Mouse (Mus musculus) splenic B cell, adult 2 months (primary cell): Measurements from ENCODE around the gene Ptpn7.

Source experiments
- DNase-seq: peaks from one replicate; pipeline ENCODE4 v3.0.0-alpha.2; 2011; ENCODE audit warnings: low read depth, low spot score
- H3K27me3 ChIP-seq: 2 replicates; pipeline ENCODE4 v1.6.1; 2012; ENCODE audit warnings: mild to moderate bottlenecking, low read length, moderate library complexity, mixed read lengths; ENCODE audit not compliant: control insufficient read depth, poor library complexity, insufficient read depth, severe bottlenecking
- H3K36me3 ChIP-seq: 2 replicates; pipeline ENCODE4 v1.6.1; 2012; ENCODE audit warnings: mild to moderate bottlenecking, low read length, moderate library complexity, mixed read lengths; ENCODE audit not compliant: control insufficient read depth, poor library complexity, insufficient read depth, severe bottlenecking

Ptpn7 gene

DNA sequence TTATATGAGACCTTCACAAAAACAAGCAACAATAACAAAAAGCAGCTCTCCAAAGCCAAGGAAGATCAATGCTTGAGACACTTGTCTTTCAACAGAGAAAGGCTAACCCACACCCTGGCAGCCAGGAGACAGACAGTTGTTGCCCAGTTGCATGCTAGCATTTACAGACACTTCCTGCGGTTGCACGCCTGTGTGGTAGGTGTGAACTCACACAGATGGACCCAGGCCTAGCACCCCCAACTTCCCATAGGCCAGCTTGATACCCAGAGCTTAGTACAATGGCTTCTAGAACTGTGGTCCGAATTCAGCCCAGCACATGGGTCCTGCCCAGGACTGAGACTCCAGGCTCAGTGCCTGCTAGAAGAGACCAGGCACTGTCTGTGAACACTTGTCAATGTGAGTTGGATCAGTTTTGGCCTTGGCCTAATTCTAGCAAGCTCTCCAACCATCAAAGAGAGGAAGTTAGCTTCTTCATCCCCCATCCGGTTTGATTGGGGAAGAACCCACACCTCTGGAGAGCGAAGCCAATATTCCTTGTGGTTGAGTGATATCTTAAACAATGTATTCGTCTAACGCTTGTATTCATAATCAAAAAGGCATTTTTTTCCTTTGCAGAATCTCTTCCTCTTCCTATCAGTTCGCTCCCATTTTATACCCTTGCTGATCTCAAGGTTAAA, 2.7 kb downstream of the Ptpn7 start:
- no peak for DNase-seq
- Histone ChIP-seq H3K27me3 (no peaks in the 10 kb centered on the region), H3K36me3 (peaks cover 15% of the 10 kb centered on the region)

DNA sequence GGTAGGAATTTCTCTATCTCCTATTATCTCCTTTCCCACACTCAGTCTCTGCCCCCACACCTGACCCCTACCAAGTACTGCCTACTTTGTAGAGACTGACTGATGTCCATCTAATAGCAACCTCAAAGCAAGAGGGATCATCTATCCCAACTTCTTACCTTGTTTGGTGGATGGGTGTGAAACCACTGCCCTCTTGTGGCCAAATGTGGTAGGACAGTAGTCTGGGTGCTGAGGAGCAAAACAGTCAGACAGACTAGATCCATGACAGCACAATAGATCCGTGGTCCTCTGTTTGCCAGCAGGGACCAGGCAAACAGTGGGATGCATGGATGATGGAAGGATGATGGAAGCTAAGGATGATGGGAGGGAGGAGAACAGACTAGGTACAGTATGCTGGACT, 4.0 kb downstream of the Ptpn7 start:
- DNase-seq, result peak; percentile 90
- H3K27me3 ChIP-seq, result no peaks in the 10 kb centered on the region

GRCm38 (mm10) chr1:135139906-135140305, 7.4 kb downstream of the Ptpn7 start:
- DNase-seq, result peak; percentile 29
- Histone ChIP-seq H3K36me3 (peaks cover 24% of the 10 kb centered on the region), H3K27me3 (no peaks in the 10 kb centered on the region)

More for the DNA sequence above, 4.0 kb downstream of the Ptpn7 start:
- H3K36me3 ChIP-seq, result peaks cover 17% of the 10 kb centered on the region

- H3K36me3 ChIP-seq, result peaks cover 20% of the 10 kb centered on the region
- no peak for DNase-seq
- H3K27me3 ChIP-seq, result no peaks in the 10 kb centered on the region
Observed at GRCm38 (mm10) chr1:135142452-135142851, 10.0 kb downstream of the Ptpn7 start.

GRCm38 (mm10) chr1:135143940-135144339, 11.4 kb downstream of the Ptpn7 start:
- no peaks in the 10 kb centered on the region for H3K27me3 ChIP-seq
- DNase-seq, result no peak
- H3K36me3 ChIP-seq, result peaks cover 16% of the 10 kb centered on the region

- no peaks in the 10 kb centered on the region for H3K27me3 ChIP-seq
- peaks cover 7% of the 10 kb centered on the region; the same call in 1 of the 2 replicates for H3K36me3 ChIP-seq
- peak; percentile 80 for DNase-seq
Observed at GRCm38 (mm10) chr1:135146077-135146945, 13.8 kb downstream of the Ptpn7 start, which contains the start of gene Arl8a. Gene Arl8a, plus strand, starts transcription at chr1:135146824.

DNA sequence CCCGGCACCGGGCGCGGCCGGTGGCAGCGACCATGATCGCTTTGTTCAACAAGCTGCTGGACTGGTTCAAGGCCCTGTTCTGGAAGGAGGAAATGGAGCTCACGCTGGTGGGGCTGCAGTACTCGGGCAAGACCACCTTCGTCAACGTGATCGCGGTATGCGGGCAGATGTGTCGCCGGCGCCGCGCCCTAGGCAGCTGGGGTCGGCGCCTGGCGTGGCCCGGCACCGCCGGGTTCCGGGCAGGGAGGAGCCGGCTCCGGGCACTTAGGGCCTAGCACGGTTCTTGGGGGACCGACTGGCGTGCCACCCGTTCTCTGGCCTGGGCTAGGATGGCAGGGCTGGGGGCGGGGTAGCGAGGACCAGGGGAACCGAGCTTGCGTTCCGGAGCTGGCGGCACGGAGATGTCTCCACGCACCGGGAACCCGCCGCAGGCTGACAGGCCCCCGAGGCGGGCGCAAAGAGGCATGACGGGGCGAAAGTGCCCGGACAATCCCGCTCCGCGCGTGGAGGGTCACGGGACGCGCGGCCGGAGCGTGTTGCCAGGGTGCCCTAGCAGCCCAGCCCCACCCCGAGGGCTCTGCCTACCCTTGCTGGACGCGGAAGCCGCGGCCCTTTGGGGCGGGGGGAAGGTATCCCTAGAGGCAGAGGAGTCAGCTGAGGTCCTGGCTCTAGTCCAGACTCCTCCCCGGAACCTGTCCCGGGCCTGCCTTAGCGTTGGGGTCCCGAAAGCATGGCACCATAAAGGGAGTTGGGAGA, 14.6 kb downstream of the Ptpn7 start:
- Histone ChIP-seq H3K27me3 (no peaks in the 10 kb centered on the region), H3K36me3 (peaks cover 4% of the 10 kb centered on the region; the same call in 1 of the 2 replicates)
- peak; percentile 76 for DNase-seq

- Histone ChIP-seq H3K27me3 (no peaks in the 10 kb centered on the region), H3K36me3 (peaks cover 3% of the 10 kb centered on the region; the same call in 1 of the 2 replicates)
- no peak for DNase-seq
Observed at GRCm38 (mm10) chr1:135147702-135148058, 15.2 kb downstream of the Ptpn7 start.

- Histone ChIP-seq H3K27me3 (no peaks in the 10 kb centered on the region), H3K36me3 (0 out of 2 replicates have a peak, but pooled peaks cover under 1% of the 10 kb centered on the region)
- no peak for DNase-seq
Observed at GRCm38 (mm10) chr1:135148476-135148875, 16.0 kb downstream of the Ptpn7 start.

DNA sequence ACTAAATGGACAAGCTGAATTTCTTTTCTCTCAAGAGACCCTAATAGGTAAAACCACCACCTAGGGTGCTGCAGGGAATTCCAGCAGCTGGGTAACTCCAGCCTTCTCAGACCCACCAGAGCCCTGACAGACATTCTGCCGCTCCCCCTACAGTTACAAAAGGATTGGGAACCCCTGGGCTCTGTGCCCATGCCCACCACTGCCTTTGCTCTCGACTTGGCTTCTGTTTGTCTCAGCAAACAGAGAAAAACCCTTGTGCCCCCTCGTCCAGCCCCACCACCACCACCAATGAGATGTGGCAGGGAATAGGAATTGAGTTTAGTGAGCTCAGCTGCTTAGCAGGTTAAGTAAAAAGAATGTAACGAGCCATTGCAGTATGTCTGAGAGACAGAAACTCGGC, 16.5 kb downstream of the Ptpn7 start:
- no peaks in the 10 kb centered on the region for H3K27me3 ChIP-seq
- DNase-seq, result no peak
- H3K36me3 ChIP-seq, result 0 out of 2 replicates have a peak, but pooled peaks cover 1% of the 10 kb centered on the region

DNA sequence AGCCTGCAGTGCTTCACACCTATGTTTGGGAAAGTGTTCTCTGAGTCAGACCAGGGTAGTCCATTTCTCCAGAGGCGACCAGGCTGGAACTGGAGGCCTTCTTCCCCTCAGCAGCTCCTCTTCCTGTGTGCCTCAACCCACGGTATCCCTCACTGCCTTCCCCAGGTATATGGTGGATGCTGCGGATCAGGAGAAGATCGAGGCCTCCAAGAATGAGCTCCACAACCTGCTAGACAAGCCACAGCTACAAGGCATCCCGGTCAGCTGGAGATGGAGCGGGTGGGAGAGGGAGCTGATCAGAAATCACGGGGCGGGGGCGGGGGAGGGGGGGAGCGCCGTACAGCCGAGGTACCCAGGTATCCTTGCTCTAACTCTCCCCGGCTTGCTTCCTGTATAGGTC, 21.5 kb downstream of the Ptpn7 start:
- H3K27me3 ChIP-seq, result no peaks in the 10 kb centered on the region
- DNase-seq, result no peak
- H3K36me3 ChIP-seq, result peaks cover 9% of the 10 kb centered on the region

DNA sequence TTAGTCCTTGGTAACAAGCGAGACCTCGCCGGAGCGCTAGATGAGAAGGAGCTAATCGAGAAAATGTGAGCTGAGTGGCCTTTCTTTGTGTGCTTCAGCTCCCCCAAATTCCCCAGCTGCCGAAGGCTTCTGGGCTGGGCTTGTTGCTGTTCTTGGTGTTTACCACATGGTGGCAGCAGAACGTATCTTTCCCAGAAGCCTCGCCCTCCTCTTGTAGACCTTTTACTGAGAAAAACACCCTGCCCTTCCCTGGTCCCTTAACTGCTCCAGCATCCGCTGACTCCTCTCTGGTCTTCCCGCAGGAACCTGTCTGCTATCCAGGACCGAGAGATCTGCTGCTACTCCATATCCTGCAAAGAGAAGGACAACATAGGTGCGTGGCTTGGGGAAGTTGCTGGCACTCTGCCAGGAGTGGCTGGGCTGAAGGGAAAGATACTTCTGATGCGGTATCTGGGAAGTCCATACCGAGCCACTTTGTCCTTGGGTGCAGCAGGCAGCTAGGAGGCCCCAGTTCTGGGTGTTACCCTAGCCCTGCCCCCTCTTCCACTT, 22.0 kb downstream of the Ptpn7 start:
- Histone ChIP-seq H3K36me3 (peaks cover 9% of the 10 kb centered on the region), H3K27me3 (no peaks in the 10 kb centered on the region)
- peak; percentile 80 for DNase-seq

DNA sequence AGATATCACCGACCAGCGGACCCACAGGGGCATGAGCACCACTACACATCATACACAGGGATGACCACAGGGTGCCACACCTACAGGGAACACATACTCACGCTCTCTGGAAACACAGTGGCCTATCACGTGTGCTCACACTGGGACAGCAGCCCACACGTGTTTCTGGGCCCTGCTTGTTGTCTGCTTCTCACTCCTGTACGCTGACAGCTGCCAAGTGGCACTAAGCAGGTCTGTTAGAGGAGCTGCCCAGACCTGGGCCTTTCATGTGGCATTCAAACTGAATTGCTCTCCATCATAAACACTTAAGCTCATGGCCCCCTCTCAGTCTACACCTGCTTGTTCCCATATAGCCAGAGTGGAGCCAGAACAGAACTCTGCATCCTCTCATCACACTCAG, 23.8 kb downstream of the Ptpn7 start:
- peaks cover 9% of the 10 kb centered on the region for H3K36me3 ChIP-seq
- no peak for DNase-seq

DNA sequence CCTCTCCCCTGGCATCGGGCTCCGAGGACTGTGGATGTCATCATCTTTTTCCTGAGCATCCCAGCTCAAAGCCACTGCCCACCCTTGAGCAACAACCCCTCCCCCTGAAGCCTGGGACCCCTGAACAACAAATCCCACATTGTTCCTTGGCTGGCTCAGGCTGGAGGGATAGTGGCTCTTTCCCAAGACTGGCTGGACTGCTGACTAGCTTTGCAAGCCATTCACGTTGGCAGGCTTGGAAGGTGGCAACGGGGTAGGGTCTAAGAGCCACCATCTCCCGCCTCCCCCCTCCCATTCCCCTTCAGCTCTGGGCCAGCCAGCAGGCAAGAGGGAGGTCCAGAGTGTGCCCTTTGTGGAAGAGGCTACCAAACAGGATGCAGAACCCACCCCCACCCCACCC, 26.1 kb downstream of the Ptpn7 start:
- Histone ChIP-seq H3K27me3 (no peaks in the 10 kb centered on the region), H3K36me3 (peaks cover 7% of the 10 kb centered on the region)
- DNase-seq, result no peak

More for the DNA sequence above, 23.8 kb downstream of the Ptpn7 start:
- no peaks in the 10 kb centered on the region for H3K27me3 ChIP-seq
